Mouse (Mus musculus): ENCODE measurements around the gene Acoxl. TPM values are rescaled to one million over a fixed set of nuclear protein-coding genes. Genes with fewer than 3 reads are reported as not detected.

The Acoxl gene
- polyA plus RNA-seq, 1 experiment from 2014 or later: 0.34 TPM

DNA sequence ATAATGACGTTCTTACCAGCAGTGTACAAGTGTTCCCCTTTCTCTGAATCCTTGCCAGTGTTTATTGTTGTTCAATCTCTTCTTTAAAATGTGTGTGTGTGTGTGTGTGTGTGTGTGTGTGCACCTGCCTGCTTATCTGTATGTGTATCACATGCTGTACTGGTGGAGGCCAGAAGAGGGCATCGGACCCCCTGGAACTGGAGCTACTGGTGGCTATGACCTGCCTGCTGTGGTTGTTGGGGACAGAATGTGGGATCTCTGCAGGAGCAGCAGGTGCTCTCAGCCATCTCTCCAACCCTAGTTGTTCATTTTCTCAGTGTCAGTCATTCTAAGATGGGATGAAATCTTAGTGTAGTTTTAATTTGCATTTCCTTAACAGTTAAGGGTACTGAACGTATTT lies 98.4 kb downstream of the Acoxl start:
- Histone ChIP-seq H3K36me3 (ENCODE audit: control insufficient read depth, insufficient read depth, low read length) (no peaks in the 10 kb centered on the region), H3K27ac (ENCODE audit: low read depth, low read length) (no peak overlapping the region), H3K4me2 (no peak overlapping the region), H3K27me3 (replicated peaks; ENCODE audit: control insufficient read depth, insufficient read depth, low read length) (no peaks in the 10 kb centered on the region), H3K4me1 (replicated peaks; ENCODE audit: control insufficient read depth, insufficient read depth, low read length) (no peaks in the 10 kb centered on the region), H3K9ac (ENCODE audit: low read depth, low read length) (no peak overlapping the region), H3K4me3 (ENCODE audit: low read depth, low read length) (no peak overlapping the region), H3K9me3 (ENCODE audit: control insufficient read depth, low read length) (no peaks in the 10 kb centered on the region)
- 86% methylated on average over 3 of the region's 3 CpGs for WGBS
- no peak for ATAC-seq (replicated peaks; ENCODE audit: low FRiP score)
- no peak for DNase-seq (ENCODE audit: low spot score)

DNA sequence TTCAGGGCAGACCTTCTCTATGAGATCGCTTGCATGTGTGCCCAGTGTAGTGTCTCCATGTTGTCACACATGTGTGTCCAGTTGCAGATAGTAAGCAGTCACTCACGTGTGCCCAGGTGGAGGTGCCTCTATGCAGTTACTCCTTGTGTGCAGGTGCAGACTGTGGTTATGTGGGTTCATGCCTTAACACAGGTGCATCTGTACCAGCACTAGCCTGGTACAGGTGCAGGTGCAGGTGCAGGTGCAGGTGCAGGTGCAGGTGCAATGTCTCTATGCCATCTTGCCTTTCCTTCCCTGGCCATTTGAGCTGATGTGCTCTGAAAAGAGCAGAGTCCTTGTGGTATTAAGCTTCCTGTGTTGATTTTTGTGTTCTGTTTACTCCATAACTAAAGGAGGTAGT lies 100.5 kb downstream of the Acoxl start:
- H3K4me2 ChIP-seq: no peak overlapping the region
- H3K27ac ChIP-seq (ENCODE audit: low read depth, low read length): no peak overlapping the region
- no peaks in the 10 kb centered on the region for H3K9me3 ChIP-seq (ENCODE audit: control insufficient read depth, low read length)
- no peak overlapping the region for H3K4me3 ChIP-seq (ENCODE audit: low read depth, low read length)
- H3K36me3 ChIP-seq (ENCODE audit: control insufficient read depth, insufficient read depth, low read length): no peaks in the 10 kb centered on the region
- H3K4me1 ChIP-seq (replicated peaks; ENCODE audit: control insufficient read depth, insufficient read depth, low read length): no peaks in the 10 kb centered on the region
- no peaks in the 10 kb centered on the region for H3K27me3 ChIP-seq (replicated peaks; ENCODE audit: control insufficient read depth, insufficient read depth, low read length)
- DNase-seq (ENCODE audit: low spot score) (no peak), ATAC-seq (replicated peaks; ENCODE audit: low FRiP score) (no peak)
- H3K9ac ChIP-seq (ENCODE audit: low read depth, low read length): no peak overlapping the region
- 78% methylated on average over 2 of the region's 2 CpGs for WGBS

GRCm38 (mm10) chr2:127960579-127960978 lies 121.9 kb downstream of the Acoxl start:
- H3K27me3 ChIP-seq (replicated peaks; ENCODE audit: control insufficient read depth, insufficient read depth, low read length): no peaks in the 10 kb centered on the region
- no peak overlapping the region for H3K9ac ChIP-seq (ENCODE audit: low read depth, low read length)
- H3K4me2 ChIP-seq: no peak overlapping the region
- DNase-seq (ENCODE audit: low spot score) (no peak), ATAC-seq (replicated peaks; ENCODE audit: low FRiP score) (no peak)
- H3K27ac ChIP-seq (ENCODE audit: low read depth, low read length): no peak overlapping the region
- H3K36me3 ChIP-seq (ENCODE audit: control insufficient read depth, insufficient read depth, low read length): no peaks in the 10 kb centered on the region
- no peaks in the 10 kb centered on the region for H3K4me1 ChIP-seq (replicated peaks; ENCODE audit: control insufficient read depth, insufficient read depth, low read length)
- H3K4me3 ChIP-seq (ENCODE audit: low read depth, low read length): no peak overlapping the region
- WGBS: 68% methylated on average over 6 of the region's 6 CpGs
- H3K9me3 ChIP-seq (ENCODE audit: control insufficient read depth, low read length): no peaks in the 10 kb centered on the region

DNA sequence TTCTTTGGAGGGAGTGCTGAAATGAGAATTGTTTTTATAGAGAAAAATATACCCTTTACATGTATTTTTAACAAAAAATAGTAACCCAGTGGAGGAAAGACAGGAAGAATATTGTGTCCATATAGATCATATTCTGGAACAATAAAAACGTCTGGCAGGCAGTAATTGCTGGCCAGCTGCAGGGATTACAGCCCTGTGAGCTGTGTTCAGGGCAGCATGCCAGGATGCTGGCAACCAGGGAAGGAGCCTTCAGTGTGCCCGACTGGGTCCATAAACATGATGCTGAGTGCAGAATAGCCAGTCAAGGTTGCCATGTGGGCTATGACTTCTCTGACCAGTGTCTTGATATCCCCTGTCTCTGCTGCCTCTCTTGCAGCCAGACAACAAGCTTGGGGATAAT lies 122.5 kb downstream of the Acoxl start:
- Histone ChIP-seq H3K4me3 (ENCODE audit: low read depth, low read length) (no peak overlapping the region), H3K27ac (ENCODE audit: low read depth, low read length) (no peak overlapping the region), H3K4me2 (no peak overlapping the region), H3K9me3 (ENCODE audit: control insufficient read depth, low read length) (no peaks in the 10 kb centered on the region), H3K27me3 (replicated peaks; ENCODE audit: control insufficient read depth, insufficient read depth, low read length) (no peaks in the 10 kb centered on the region), H3K9ac (ENCODE audit: low read depth, low read length) (no peak overlapping the region), H3K36me3 (ENCODE audit: control insufficient read depth, insufficient read depth, low read length) (no peaks in the 10 kb centered on the region), H3K4me1 (replicated peaks; ENCODE audit: control insufficient read depth, insufficient read depth, low read length) (no peaks in the 10 kb centered on the region)
- ATAC-seq (replicated peaks; ENCODE audit: low FRiP score) (no peak), DNase-seq (ENCODE audit: low spot score) (no peak)
- 34% methylated on average over 2 of the region's 2 CpGs for WGBS

- H3K4me1 ChIP-seq (replicated peaks; ENCODE audit: control insufficient read depth, insufficient read depth, low read length): no peaks in the 10 kb centered on the region
- no peak for DNase-seq (ENCODE audit: low spot score)
- H3K9me3 ChIP-seq (ENCODE audit: control insufficient read depth, low read length): no peaks in the 10 kb centered on the region
- no peaks in the 10 kb centered on the region for H3K27me3 ChIP-seq (replicated peaks; ENCODE audit: control insufficient read depth, insufficient read depth, low read length)
- 41% methylated on average over 4 of the region's 4 CpGs for WGBS
- no peak for ATAC-seq (replicated peaks; ENCODE audit: low FRiP score)
- no peak overlapping the region for H3K4me2 ChIP-seq
- H3K27ac ChIP-seq (ENCODE audit: low read depth, low read length): no peak overlapping the region
- H3K36me3 ChIP-seq (ENCODE audit: control insufficient read depth, insufficient read depth, low read length): no peaks in the 10 kb centered on the region
- no peak overlapping the region for H3K9ac ChIP-seq (ENCODE audit: low read depth, low read length)
- H3K4me3 ChIP-seq (ENCODE audit: low read depth, low read length): no peak overlapping the region
These were observed 123.2 kb downstream of the Acoxl start for GRCm38 (mm10) chr2:127961802-127962433.

GRCm38 (mm10) chr2:127968944-127969343 lies 130.3 kb downstream of the Acoxl start:
- Histone ChIP-seq H3K27ac (ENCODE audit: low read depth, low read length) (no peak overlapping the region), H3K4me2 (no peak overlapping the region), H3K4me1 (replicated peaks; ENCODE audit: control insufficient read depth, insufficient read depth, low read length) (no peaks in the 10 kb centered on the region), H3K9me3 (ENCODE audit: control insufficient read depth, low read length) (no peaks in the 10 kb centered on the region), H3K9ac (ENCODE audit: low read depth, low read length) (no peak overlapping the region), H3K27me3 (replicated peaks; ENCODE audit: control insufficient read depth, insufficient read depth, low read length) (no peaks in the 10 kb centered on the region), H3K4me3 (ENCODE audit: low read depth, low read length) (no peak overlapping the region), H3K36me3 (ENCODE audit: control insufficient read depth, insufficient read depth, low read length) (no peaks in the 10 kb centered on the region)
- DNase-seq (ENCODE audit: low spot score): no peak
- 54% methylated on average over 2 of the region's 2 CpGs for WGBS
- ATAC-seq (replicated peaks; ENCODE audit: low FRiP score): peak; percentile 68

DNA sequence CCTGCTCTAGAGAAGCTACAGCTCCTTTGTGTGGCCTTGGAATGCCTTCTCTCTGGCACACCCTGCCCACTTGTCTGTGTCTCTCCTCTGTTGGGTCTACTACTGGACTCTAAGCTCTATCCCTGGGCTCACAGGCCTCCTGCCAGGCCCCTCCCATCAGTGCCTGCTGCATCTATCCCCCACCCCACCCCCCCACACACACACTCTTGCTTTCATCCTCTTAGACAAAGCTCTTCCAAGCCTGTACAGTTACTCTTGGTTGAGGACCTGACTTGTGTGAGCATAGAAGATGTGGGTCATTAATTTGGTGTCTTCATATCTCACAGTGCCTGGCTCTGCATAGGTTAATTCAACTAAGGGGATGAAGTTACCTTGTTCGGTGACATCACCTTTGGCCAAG lies 137.6 kb downstream of the Acoxl start:
- ATAC-seq (replicated peaks; ENCODE audit: low FRiP score) (no peak), DNase-seq (ENCODE audit: low spot score) (no peak)
- no peak overlapping the region for H3K4me2 ChIP-seq
- H3K9me3 ChIP-seq (ENCODE audit: control insufficient read depth, low read length): no peaks in the 10 kb centered on the region
- no peak overlapping the region for H3K27ac ChIP-seq (ENCODE audit: low read depth, low read length)
- no peaks in the 10 kb centered on the region for H3K36me3 ChIP-seq (ENCODE audit: control insufficient read depth, insufficient read depth, low read length)
- 87% methylated on average over 1 of the region's 1 CpGs for WGBS
- no peaks in the 10 kb centered on the region for H3K27me3 ChIP-seq (replicated peaks; ENCODE audit: control insufficient read depth, insufficient read depth, low read length)
- H3K4me3 ChIP-seq (ENCODE audit: low read depth, low read length): no peak overlapping the region
- H3K4me1 ChIP-seq (replicated peaks; ENCODE audit: control insufficient read depth, insufficient read depth, low read length): no peaks in the 10 kb centered on the region
- no peak overlapping the region for H3K9ac ChIP-seq (ENCODE audit: low read depth, low read length)

DNA sequence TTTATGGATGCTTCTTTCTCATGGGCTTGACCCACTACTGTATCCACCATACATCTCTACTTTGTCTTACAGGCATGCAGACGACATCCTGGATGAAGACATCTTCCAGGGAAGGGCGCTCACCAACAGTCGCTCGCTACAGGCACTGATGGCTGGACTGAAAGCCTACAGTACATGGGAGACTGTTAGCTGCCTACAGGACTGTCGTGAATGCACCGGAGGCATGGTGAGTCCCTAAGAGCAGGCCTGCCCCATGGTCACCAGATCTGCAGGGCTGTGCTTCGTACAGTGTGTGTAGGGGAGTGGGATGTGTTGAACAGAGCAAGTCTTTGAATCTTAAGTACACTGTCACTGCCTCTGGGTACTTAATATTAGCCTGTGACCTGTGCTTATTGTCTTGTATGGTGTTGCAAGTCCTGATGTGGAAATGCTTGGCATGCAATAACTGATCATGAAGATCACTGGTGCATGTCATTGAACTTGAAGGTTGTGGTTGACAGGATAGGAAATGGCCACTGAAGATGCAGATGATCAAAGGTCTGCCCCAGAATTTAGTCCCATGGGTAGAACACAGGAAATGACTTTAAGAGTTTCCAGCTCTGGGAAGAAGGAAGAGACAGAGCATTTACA lies 140.0 kb downstream of the Acoxl start:
- Histone ChIP-seq H3K27ac (ENCODE audit: low read depth, low read length) (no peak overlapping the region), H3K4me2 (no peak overlapping the region), H3K9ac (ENCODE audit: low read depth, low read length) (no peak overlapping the region), H3K27me3 (replicated peaks; ENCODE audit: control insufficient read depth, insufficient read depth, low read length) (no peaks in the 10 kb centered on the region), H3K9me3 (ENCODE audit: control insufficient read depth, low read length) (no peaks in the 10 kb centered on the region), H3K36me3 (ENCODE audit: control insufficient read depth, insufficient read depth, low read length) (no peaks in the 10 kb centered on the region), H3K4me3 (ENCODE audit: low read depth, low read length) (no peak overlapping the region), H3K4me1 (replicated peaks; ENCODE audit: control insufficient read depth, insufficient read depth, low read length) (no peaks in the 10 kb centered on the region)
- DNase-seq (ENCODE audit: low spot score) (no peak), ATAC-seq (replicated peaks; ENCODE audit: low FRiP score) (no peak)
- 79% methylated on average over 7 of the region's 7 CpGs for WGBS

- Histone ChIP-seq H3K4me2 (no peak overlapping the region), H3K9ac (ENCODE audit: low read depth, low read length) (no peak overlapping the region), H3K36me3 (ENCODE audit: control insufficient read depth, insufficient read depth, low read length) (no peaks in the 10 kb centered on the region), H3K4me1 (replicated peaks; ENCODE audit: control insufficient read depth, insufficient read depth, low read length) (no peaks in the 10 kb centered on the region), H3K9me3 (ENCODE audit: control insufficient read depth, low read length) (no peaks in the 10 kb centered on the region), H3K27me3 (replicated peaks; ENCODE audit: control insufficient read depth, insufficient read depth, low read length) (no peaks in the 10 kb centered on the region), H3K27ac (ENCODE audit: low read depth, low read length) (no peak overlapping the region), H3K4me3 (ENCODE audit: low read depth, low read length) (no peak overlapping the region)
- 82% methylated on average over 3 of the region's 3 CpGs for WGBS
- DNase-seq (ENCODE audit: low spot score) (no peak), ATAC-seq (replicated peaks; ENCODE audit: low FRiP score) (no peak)
These were observed 143.9 kb downstream of the Acoxl start for GRCm38 (mm10) chr2:127982610-127983009.
